Mouse (Mus musculus) splenic B cell, adult 2 months (primary cell): ENCODE results near the gene Hist1h2bf.
"Not testable (repeated sequence)": the region's sequence is repeated elsewhere in the genome, so short reads cannot be mapped to it uniquely, and the experiment has no call there.

ENCODE experiments used
- DNase-seq: peaks from one replicate; pipeline ENCODE4 v3.0.0-alpha.2; 2011; ENCODE audit warnings: low read depth, low spot score
- H3K27me3 ChIP-seq: 2 replicates; pipeline ENCODE4 v1.6.1; 2012; ENCODE audit warnings: mild to moderate bottlenecking, low read length, moderate library complexity, mixed read lengths; ENCODE audit not compliant: control insufficient read depth, poor library complexity, insufficient read depth, severe bottlenecking
- H3K36me3 ChIP-seq: 2 replicates; pipeline ENCODE4 v1.6.1; 2012; ENCODE audit warnings: mild to moderate bottlenecking, low read length, moderate library complexity, mixed read lengths; ENCODE audit not compliant: control insufficient read depth, poor library complexity, insufficient read depth, severe bottlenecking

The Hist1h2bf gene

GRCm38 (mm10) chr13:23595622-23596372 is 21.8 kb upstream of the Hist1h2bf start:
- no peaks in the 10 kb centered on the region for H3K36me3 ChIP-seq
- DNase-seq: no peak
- no peaks in the 10 kb centered on the region for H3K27me3 ChIP-seq

DNA sequence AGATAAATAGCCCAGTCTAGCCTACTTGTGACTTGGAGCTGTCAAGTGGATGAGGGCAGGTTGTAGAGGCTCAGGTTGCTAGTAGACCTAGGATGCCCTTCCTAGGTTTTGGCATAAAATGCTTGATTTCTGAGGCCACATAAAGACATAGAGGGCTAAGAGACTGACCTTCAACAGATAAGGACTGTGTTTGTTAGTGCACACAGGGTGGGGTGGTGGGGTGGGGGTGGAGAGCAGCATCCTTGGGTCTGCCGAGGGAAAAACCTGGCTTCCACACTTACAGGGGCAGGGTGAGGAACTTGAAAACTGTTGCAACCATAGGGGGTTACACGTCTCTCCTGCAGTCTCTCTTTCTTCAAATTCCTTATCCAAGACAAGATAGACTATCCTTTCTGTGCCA is 21.2 kb upstream of the Hist1h2bf start:
- Histone ChIP-seq H3K27me3 (no peaks in the 10 kb centered on the region), H3K36me3 (no peaks in the 10 kb centered on the region)
- no peak for DNase-seq

- no peaks in the 10 kb centered on the region for H3K36me3 ChIP-seq
- no peaks in the 10 kb centered on the region for H3K27me3 ChIP-seq
- DNase-seq: no peak
Observed at GRCm38 (mm10) chr13:23593051-23593770, 19.2 kb upstream of the Hist1h2bf start.

- Histone ChIP-seq H3K36me3 (no peaks in the 10 kb centered on the region), H3K27me3 (no peaks in the 10 kb centered on the region)
- DNase-seq: no peak
Observed at GRCm38 (mm10) chr13:23592614-23593013, 18.6 kb upstream of the Hist1h2bf start.

DNA sequence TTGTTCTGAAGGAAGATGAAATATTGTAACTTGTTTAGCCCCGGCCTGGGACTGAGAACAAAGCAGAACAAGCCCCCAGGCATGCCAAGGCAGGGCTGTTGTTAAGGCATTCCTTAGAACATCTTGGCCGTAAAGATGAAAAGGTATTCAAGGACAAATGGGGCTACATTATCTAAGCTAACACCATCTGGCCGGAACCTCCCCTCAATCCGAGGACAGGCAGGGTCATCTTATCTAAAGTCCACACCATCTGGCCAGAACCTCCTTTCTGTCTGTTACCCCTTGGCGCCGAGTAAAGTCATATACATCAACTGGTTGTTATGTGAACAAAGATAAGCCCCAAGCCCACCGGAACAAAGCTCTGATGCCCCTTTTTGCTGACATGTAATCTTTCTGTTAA is 17.9 kb upstream of the Hist1h2bf start:
- not testable (repeated sequence) for DNase-seq

DNA sequence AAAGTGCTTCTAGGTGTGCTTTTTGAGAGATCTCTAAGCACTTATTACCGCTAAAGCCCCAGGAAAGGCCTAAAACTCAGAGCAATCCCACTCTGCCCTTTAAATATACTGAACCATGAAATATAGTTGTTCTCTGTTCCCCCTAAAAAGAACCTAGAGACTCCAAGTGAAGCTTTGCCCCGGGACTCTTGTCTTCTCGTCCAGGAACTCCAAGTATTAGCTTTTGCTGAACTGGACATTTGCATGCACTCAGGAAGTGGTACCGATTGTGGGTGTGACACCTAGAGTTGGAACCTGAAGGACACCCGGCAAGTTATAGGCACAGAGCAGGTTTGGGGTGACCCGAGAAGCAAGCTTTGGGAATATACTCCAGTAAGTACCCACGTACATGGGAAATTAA is 17.2 kb upstream of the Hist1h2bf start:
- no peaks in the 10 kb centered on the region for H3K27me3 ChIP-seq
- DNase-seq: no peak
- H3K36me3 ChIP-seq: no peaks in the 10 kb centered on the region

More for the DNA sequence above, 17.9 kb upstream of the Hist1h2bf start:
- H3K27me3 ChIP-seq, H3K36me3 ChIP-seq: not testable (repeated sequence)

GRCm38 (mm10) chr13:23586940-23587225 is 12.9 kb upstream of the Hist1h2bf start:
- peak; percentile 7 for DNase-seq
- no peaks in the 10 kb centered on the region for H3K27me3 ChIP-seq

DNA sequence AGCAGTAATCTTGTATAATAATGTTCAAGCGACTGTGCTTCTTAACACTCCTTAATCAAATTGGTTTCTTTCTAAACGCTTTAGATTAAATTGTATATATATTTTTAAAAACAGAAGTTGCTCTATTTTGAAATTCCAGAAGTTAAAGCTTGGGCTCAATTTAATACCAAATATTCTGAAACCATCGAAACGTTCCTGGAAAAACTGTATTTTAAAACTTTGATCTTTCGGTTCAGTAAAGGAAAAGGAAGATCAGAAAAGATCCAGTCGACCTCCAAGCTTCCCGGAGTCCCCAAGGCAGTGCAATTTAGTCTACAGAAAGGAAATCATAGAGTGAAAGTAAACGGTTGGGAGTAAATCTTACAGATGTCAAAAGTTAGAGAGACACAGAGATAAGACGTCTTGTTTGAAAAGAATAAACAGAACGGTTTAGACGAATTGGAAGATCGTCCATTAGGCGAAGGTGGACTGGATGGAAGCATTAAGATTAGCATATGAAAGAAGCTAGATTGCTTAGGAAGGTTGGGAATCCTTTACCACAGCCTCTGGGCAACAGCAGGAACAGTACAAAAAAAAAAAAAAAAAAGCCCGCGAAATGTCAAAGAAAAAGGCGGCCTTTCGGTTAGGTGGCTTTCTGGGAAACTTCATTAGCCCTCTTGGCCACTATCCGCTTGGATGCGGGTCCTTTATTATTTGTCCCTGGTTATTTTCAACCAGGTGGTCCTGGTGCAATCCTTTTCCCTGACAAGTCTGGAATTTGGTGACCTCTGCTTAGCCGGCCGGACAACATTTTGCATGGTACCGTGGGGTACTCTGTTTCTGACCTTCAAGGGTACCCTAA is 12.3 kb upstream of the Hist1h2bf start:
- Histone ChIP-seq H3K36me3 (no peaks in the 10 kb centered on the region), H3K27me3 (no peaks in the 10 kb centered on the region)
- DNase-seq: peak; percentile 24

More at GRCm38 (mm10) chr13:23586940-23587225, 12.9 kb upstream of the Hist1h2bf start:
- no peaks in the 10 kb centered on the region for H3K36me3 ChIP-seq

DNA sequence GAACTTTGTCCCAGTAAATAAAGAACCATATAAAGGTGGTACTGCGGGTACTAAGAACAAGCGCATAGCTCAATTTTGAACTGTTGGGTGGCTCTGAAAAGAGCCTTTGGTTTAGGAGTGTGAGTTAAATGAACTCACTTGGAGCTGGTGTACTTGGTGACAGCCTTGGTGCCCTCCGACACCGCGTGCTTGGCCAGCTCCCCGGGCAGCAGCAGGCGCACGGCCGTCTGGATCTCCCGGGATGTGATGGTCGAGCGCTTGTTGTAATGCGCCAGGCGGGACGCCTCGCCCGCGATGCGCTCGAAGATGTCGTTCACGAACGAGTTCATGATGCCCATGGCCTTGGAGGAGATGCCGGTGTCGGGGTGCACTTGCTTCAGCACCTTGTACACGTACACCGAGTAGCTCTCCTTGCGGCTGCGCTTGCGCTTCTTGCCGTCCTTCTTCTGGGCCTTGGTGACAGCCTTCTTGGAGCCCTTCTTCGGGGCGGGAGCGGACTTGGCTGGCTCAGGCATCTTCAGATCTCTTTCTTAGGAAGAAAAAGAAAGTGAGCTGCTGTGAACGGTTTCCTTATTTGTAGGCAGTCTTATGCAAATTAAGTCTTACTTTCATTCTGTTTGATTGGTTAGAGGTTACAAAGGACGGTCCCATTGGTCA is 11.6 kb upstream of the Hist1h2bf start:
- H3K27me3 ChIP-seq, H3K36me3 ChIP-seq: not testable (repeated sequence)
- peak; percentile 94 for DNase-seq

DNA sequence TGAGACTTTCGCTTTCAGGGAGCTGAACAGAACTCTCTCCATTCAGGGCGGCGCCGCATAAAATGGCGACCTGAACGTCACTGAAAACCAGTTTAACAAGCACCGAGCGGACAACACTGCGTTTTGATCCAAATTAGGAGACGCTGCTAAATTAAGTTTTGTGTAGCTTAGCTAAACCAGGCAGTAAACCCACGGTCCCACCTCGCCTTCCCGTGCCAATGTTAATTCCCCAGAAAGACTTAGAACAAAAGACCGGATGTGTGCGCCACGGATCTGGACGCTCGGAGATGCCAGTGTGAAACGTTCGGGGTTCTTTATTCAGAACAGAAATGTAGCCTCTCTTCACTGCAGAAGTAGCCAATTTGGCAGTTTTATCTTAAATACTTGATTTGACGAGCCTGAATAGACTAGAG is 11.0 kb upstream of the Hist1h2bf start:
- DNase-seq: peak; percentile 80
- no peaks in the 10 kb centered on the region for H3K36me3 ChIP-seq

DNA sequence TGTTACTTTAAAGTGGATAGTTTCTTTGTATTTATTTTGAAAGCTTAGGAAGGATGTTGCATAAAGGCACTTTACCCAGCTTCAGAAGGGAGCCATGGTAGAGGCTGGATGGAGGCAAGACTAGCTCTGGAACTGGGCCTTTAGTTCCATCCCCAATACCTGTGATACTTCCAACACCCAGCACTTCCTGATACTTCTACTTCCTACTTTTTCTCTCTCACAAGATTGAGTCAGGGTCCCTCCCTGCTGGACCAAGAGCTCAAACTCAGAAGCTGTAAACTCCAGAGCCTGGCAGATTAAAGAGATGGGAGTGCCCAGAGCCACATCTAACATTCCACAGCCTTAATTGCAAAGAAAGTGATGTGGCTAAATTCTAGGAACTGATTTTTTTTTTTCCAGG is 10.3 kb upstream of the Hist1h2bf start:
- H3K36me3 ChIP-seq: no peaks in the 10 kb centered on the region
- DNase-seq: peak; percentile 10

More for the DNA sequence above, 11.0 kb upstream of the Hist1h2bf start:
- H3K27me3 ChIP-seq: no peaks in the 10 kb centered on the region

GRCm38 (mm10) chr13:23583387-23584068 is 9.5 kb upstream of the Hist1h2bf start:
- Histone ChIP-seq H3K36me3 (no peaks in the 10 kb centered on the region), H3K27me3 (no peaks in the 10 kb centered on the region)
- peak; percentile 8 for DNase-seq

More for the DNA sequence above, 10.3 kb upstream of the Hist1h2bf start:
- no peaks in the 10 kb centered on the region for H3K27me3 ChIP-seq

GRCm38 (mm10) chr13:23582219-23583056 is 8.4 kb upstream of the Hist1h2bf start:
- H3K36me3 ChIP-seq: no peaks in the 10 kb centered on the region
- no peak for DNase-seq

More at GRCm38 (mm10) chr13:23582219-23583056, 8.4 kb upstream of the Hist1h2bf start:
- no peaks in the 10 kb centered on the region for H3K27me3 ChIP-seq
